Mouse (Mus musculus) C2C12 (cell line): ENCODE measurements around the gene Trim8. TPM values are rescaled to one million over a fixed set of nuclear protein-coding genes. Genes with fewer than 3 reads are reported as not detected.
A peak's percentile ranks its signal among the peaks of the same experiment; 100 is the strongest.

ENCODE experiments used
- H3K27me3 ChIP-seq: one replicate; pipeline ENCODE4 v1.6.1; 2011; ENCODE audit not compliant: control insufficient read depth, insufficient read depth, insufficient read length
- H3K36me3 ChIP-seq: one replicate; pipeline ENCODE4 v1.6.1; 2011; ENCODE audit not compliant: control insufficient read depth, insufficient read depth
- H3K4me3 ChIP-seq: one replicate; pipeline ENCODE4 v1.5.1; 2011; ENCODE audit warnings: mild to moderate bottlenecking, control low read depth; ENCODE audit not compliant: poor library complexity, insufficient read depth, severe bottlenecking
- H3K79me2 ChIP-seq: one replicate; pipeline ENCODE4 v1.6.1; 2011; ENCODE audit not compliant: control insufficient read depth, insufficient read depth
- H3K79me3 ChIP-seq: one replicate; pipeline ENCODE4 v1.6.1; 2011; ENCODE audit warnings: low read depth, control low read depth
- H3ac ChIP-seq: one replicate; pipeline ENCODE3; 2011; ENCODE audit warnings: low read depth; ENCODE audit not compliant: control insufficient read depth, insufficient read length
- CEBPB ChIP-seq: IDR thresholded peaks from one replicate; pipeline ENCODE4 v1.6.1; 2011; ENCODE audit warnings: low read depth, mild to moderate bottlenecking, control low read depth, moderate library complexity
- CTCF ChIP-seq: IDR thresholded peaks from one replicate; pipeline ENCODE4 v1.5.1; 2011; ENCODE audit not compliant: control insufficient read depth, insufficient read depth, insufficient read length
- FOSL1 ChIP-seq: IDR thresholded peaks from one replicate; pipeline ENCODE4 v1.8.0; 2011; ENCODE audit warnings: mild to moderate bottlenecking, low read length; ENCODE audit not compliant: poor library complexity, insufficient read depth, severe bottlenecking
- MAX ChIP-seq: IDR thresholded peaks from one replicate; pipeline ENCODE4 v1.6.1; 2011; ENCODE audit warnings: mild to moderate bottlenecking, control low read depth
- MYOD1 ChIP-seq: IDR thresholded peaks from one replicate; pipeline ENCODE4 v1.6.1; 2011; ENCODE audit warnings: low read depth; ENCODE audit not compliant: control insufficient read depth, insufficient read length
- MYOG ChIP-seq: IDR thresholded peaks from one replicate; pipeline ENCODE4 v1.6.1; 2011; ENCODE audit not compliant: control insufficient read depth, insufficient read length; ENCODE audit errors: extremely low read depth
- USF1 ChIP-seq: IDR thresholded peaks from one replicate; pipeline ENCODE4 v1.6.1; 2011; ENCODE audit warnings: low read depth, mild to moderate bottlenecking, control low read depth, moderate library complexity
- polyA plus RNA-seq: library from polyadenylated mRNA; unstranded; fragments of >200 nt; fragmentation: generic; extraction: Trizol; gene quantifications from one replicate; pipeline ENCODE4 v1.2.1, GENCODE M21; 2012; ENCODE audit warnings: missing spikeins

The Trim8 gene
- polyA plus RNA-seq, 1 experiment: 26.8 TPM

GRCm38 (mm10) chr19:46521698-46522097 is 20.2 kb downstream of the Trim8 start:
- Histone ChIP-seq H3K27me3 (no peaks in the 10 kb centered on the region), H3K4me3 (no peak overlapping the region), H3K36me3 (peaks cover 7% of the 10 kb centered on the region), H3ac (no peak overlapping the region), H3K79me2 (no peaks in the 10 kb centered on the region), H3K79me3 (no peaks in the 10 kb centered on the region)
- TF ChIP-seq FOSL1: peak; percentile 76
- TF ChIP-seq USF1: no peak
- TF ChIP-seq MAX: no peak
- no peak for TF ChIP-seq CEBPB

GRCm38 (mm10) chr19:46522433-46523044 is 21.0 kb downstream of the Trim8 start:
- H3K79me3 ChIP-seq: no peaks in the 10 kb centered on the region
- no peaks in the 10 kb centered on the region for H3K27me3 ChIP-seq
- H3K36me3 ChIP-seq: no peaks in the 10 kb centered on the region
- no peaks in the 10 kb centered on the region for H3K79me2 ChIP-seq
- no peak overlapping the region for H3K4me3 ChIP-seq
- no peak for TF ChIP-seq USF1
- no peak for TF ChIP-seq MYOG
- TF ChIP-seq MYOD1: peak; percentile 69
- TF ChIP-seq CTCF: no peak
- peak; percentile 50 for TF ChIP-seq CEBPB
- TF ChIP-seq FOSL1: peak; percentile 19
- peak; percentile 25 for TF ChIP-seq MAX
- no peak overlapping the region for H3ac ChIP-seq

GRCm38 (mm10) chr19:46523131-46523479 is 21.6 kb downstream of the Trim8 start:
- Histone ChIP-seq H3K79me3 (no peaks in the 10 kb centered on the region), H3K4me3 (no peak overlapping the region), H3ac (peak overlapping the region; percentile 63), H3K27me3 (no peaks in the 10 kb centered on the region), H3K36me3 (no peaks in the 10 kb centered on the region), H3K79me2 (no peaks in the 10 kb centered on the region)
- TF ChIP-seq MAX: no peak
- TF ChIP-seq CEBPB: peak; percentile 36

- H3K79me2 ChIP-seq: no peaks in the 10 kb centered on the region
- TF ChIP-seq MYOD1 (peak; percentile 70), MAX (no peak)
- H3K27me3 ChIP-seq: no peaks in the 10 kb centered on the region
- H3ac ChIP-seq: peak overlapping the region; percentile 65
- H3K36me3 ChIP-seq: no peaks in the 10 kb centered on the region
- H3K4me3 ChIP-seq: peak overlapping the region; percentile 19
- no peaks in the 10 kb centered on the region for H3K79me3 ChIP-seq
Measured at GRCm38 (mm10) chr19:46523480-46524151, 22.1 kb downstream of the Trim8 start.

GRCm38 (mm10) chr19:46524152-46524544 is 22.6 kb downstream of the Trim8 start:
- Histone ChIP-seq H3K4me3 (peak overlapping the region; percentile 19), H3K36me3 (no peaks in the 10 kb centered on the region), H3K27me3 (no peaks in the 10 kb centered on the region), H3K79me2 (no peaks in the 10 kb centered on the region), H3ac (peak overlapping the region; percentile 65), H3K79me3 (no peaks in the 10 kb centered on the region)
- TF ChIP-seq FOSL1 (no peak), MYOG (no peak), CEBPB (no peak), USF1 (no peak), MYOD1 (no peak), MAX (no peak), CTCF (no peak)

GRCm38 (mm10) chr19:46524601-46525321 is 23.3 kb downstream of the Trim8 start:
- H3ac ChIP-seq: peak overlapping the region; percentile 65
- H3K79me2 ChIP-seq: no peaks in the 10 kb centered on the region
- H3K79me3 ChIP-seq: no peaks in the 10 kb centered on the region
- H3K4me3 ChIP-seq: no peak overlapping the region
- no peaks in the 10 kb centered on the region for H3K27me3 ChIP-seq
- TF ChIP-seq CTCF (peak; percentile 16), USF1 (no peak), MYOD1 (no peak), MAX (peak; percentile 56)
- H3K36me3 ChIP-seq: no peaks in the 10 kb centered on the region
